Mouse (Mus musculus): Measurements from ENCODE around the gene Hgd. TPM values are rescaled to one million over a fixed set of nuclear protein-coding genes. Genes with fewer than 3 reads are reported as not detected.

Hgd gene
- total RNA-seq (2021): under 1 TPM; 0.20 to 0.56 TPM
- long read RNA-seq, experiment 1: 0 reads
- long read RNA-seq, experiment 2: 0 reads

- DNase-seq: no peak
These were observed at the start of gene Hgd for GRCm38 (mm10) chr16:37579994-37580393. Gene Hgd, plus strand, starts transcription at chr16:37580153.

- no peak for DNase-seq
These were observed 49.8 kb upstream of the Hgd start for GRCm38 (mm10) chr16:37530170-37530569.

GRCm38 (mm10) chr16:37532046-37532445 lies 47.9 kb upstream of the Hgd start:
- no peak for DNase-seq

- no peak for DNase-seq
These were observed 46.4 kb upstream of the Hgd start for GRCm38 (mm10) chr16:37533369-37534068.

- no peak for DNase-seq
These were observed 40.7 kb upstream of the Hgd start for GRCm38 (mm10) chr16:37539240-37539610.

- peak; percentile 92 for DNase-seq
These were observed 40.1 kb upstream of the Hgd start, which contains the start of the genes Gtf2e1 and Rabl3 for GRCm38 (mm10) chr16:37539611-37540580. Gene Gtf2e1, minus strand, starts transcription at chr16:37539789. Gene Rabl3, plus strand, starts transcription at chr16:37539885.

- no peak for DNase-seq
These were observed 39.2 kb upstream of the Hgd start for GRCm38 (mm10) chr16:37540776-37541175.

GRCm38 (mm10) chr16:37546312-37546711 lies 33.6 kb upstream of the Hgd start:
- no peak for DNase-seq

GRCm38 (mm10) chr16:37550266-37550665 lies 29.7 kb upstream of the Hgd start:
- no peak for DNase-seq

GRCm38 (mm10) chr16:37550981-37551380 lies 29.0 kb upstream of the Hgd start:
- no peak for DNase-seq

GRCm38 (mm10) chr16:37552824-37553223 lies 27.1 kb upstream of the Hgd start:
- DNase-seq: no peak

- no peak for DNase-seq
These were observed 17.5 kb upstream of the Hgd start for GRCm38 (mm10) chr16:37562414-37562813.

GRCm38 (mm10) chr16:37562961-37563360 lies 17.0 kb upstream of the Hgd start:
- no peak for DNase-seq

GRCm38 (mm10) chr16:37565117-37565516 lies 14.8 kb upstream of the Hgd start:
- DNase-seq: no peak

GRCm38 (mm10) chr16:37566107-37566506 lies 13.8 kb upstream of the Hgd start:
- no peak for DNase-seq

GRCm38 (mm10) chr16:37567113-37568050 lies 12.6 kb upstream of the Hgd start:
- no peak for DNase-seq

GRCm38 (mm10) chr16:37571554-37571953 lies 8.4 kb upstream of the Hgd start:
- no peak for DNase-seq

- DNase-seq: no peak
These were observed 7.7 kb upstream of the Hgd start for GRCm38 (mm10) chr16:37572117-37572754.

GRCm38 (mm10) chr16:37573061-37573460 lies 6.9 kb upstream of the Hgd start:
- DNase-seq: no peak

- DNase-seq: no peak
These were observed 4.6 kb upstream of the Hgd start for GRCm38 (mm10) chr16:37575325-37575724.

GRCm38 (mm10) chr16:37579591-37579990 lies 362 bp upstream of the Hgd start:
- no peak for DNase-seq

All from gastrocnemius, postnatal 10 days (tissue).